Mouse (Mus musculus): ENCODE data around the gene Eral1. TPM values are rescaled to one million over a fixed set of nuclear protein-coding genes. Genes with fewer than 3 reads are reported as not detected.
A peak's percentile ranks its signal among the peaks of the same experiment; 100 is the strongest.

The Eral1 gene
- polyA plus RNA-seq, 1 experiment from 2014 or later: 35.2 TPM

- ATAC-seq: no peak
- Histone ChIP-seq H3K27ac (ENCODE audit: low read depth, low read length) (peak overlapping the region; percentile 88), H3K9ac (ENCODE audit: low read depth, low read length) (peak overlapping the region; percentile 78), H3K9me3 (ENCODE audit: control insufficient read depth, low read length) (no peaks in the 10 kb centered on the region), H3K27me3 (replicated peaks; ENCODE audit: control insufficient read depth, insufficient read depth, low read length) (no peaks in the 10 kb centered on the region), H3K36me3 (ENCODE audit: control insufficient read depth, insufficient read depth, low read length) (no peaks in the 10 kb centered on the region), H3K4me3 (ENCODE audit: low read length) (peak overlapping the region; percentile 76), H3K4me1 (ENCODE audit: control insufficient read depth, insufficient read depth, low read depth, low read length) (peaks cover 31% of the 10 kb centered on the region), H3K4me2 (ENCODE audit: low read length) (peak overlapping the region; percentile 64)
- WGBS: 7% methylated on average over 5 of the region's 5 CpGs
Measured at GRCm38 (mm10) chr11:78116146-78116410, 35.9 kb upstream of the Eral1 start.

GRCm38 (mm10) chr11:78115367-78116145 lies 35.4 kb upstream of the Eral1 start:
- peak overlapping the region; percentile 64 for H3K4me2 ChIP-seq (ENCODE audit: low read length)
- peaks cover 27% of the 10 kb centered on the region for H3K4me1 ChIP-seq (ENCODE audit: control insufficient read depth, insufficient read depth, low read depth, low read length)
- peak overlapping the region; percentile 88 for H3K27ac ChIP-seq (ENCODE audit: low read depth, low read length)
- no peaks in the 10 kb centered on the region for H3K9me3 ChIP-seq (ENCODE audit: control insufficient read depth, low read length)
- peak overlapping the region; percentile 78 for H3K9ac ChIP-seq (ENCODE audit: low read depth, low read length)
- no peaks in the 10 kb centered on the region for H3K27me3 ChIP-seq (replicated peaks; ENCODE audit: control insufficient read depth, insufficient read depth, low read length)
- peak overlapping the region; percentile 76 for H3K4me3 ChIP-seq (ENCODE audit: low read length)
- no peaks in the 10 kb centered on the region for H3K36me3 ChIP-seq (ENCODE audit: control insufficient read depth, insufficient read depth, low read length)
- under 1% methylated on average over 32 of the region's 37 CpGs for WGBS
- ATAC-seq: peak; percentile 99

GRCm38 (mm10) chr11:78114676-78115366 lies 34.6 kb upstream of the Eral1 start:
- Histone ChIP-seq H3K4me3 (ENCODE audit: low read length) (peak overlapping the region; percentile 76), H3K9me3 (ENCODE audit: control insufficient read depth, low read length) (no peaks in the 10 kb centered on the region), H3K9ac (ENCODE audit: low read depth, low read length) (peak overlapping the region; percentile 78), H3K4me2 (ENCODE audit: low read length) (peak overlapping the region; percentile 64), H3K36me3 (ENCODE audit: control insufficient read depth, insufficient read depth, low read length) (no peaks in the 10 kb centered on the region), H3K27me3 (replicated peaks; ENCODE audit: control insufficient read depth, insufficient read depth, low read length) (no peaks in the 10 kb centered on the region), H3K4me1 (ENCODE audit: control insufficient read depth, insufficient read depth, low read depth, low read length) (peaks cover 27% of the 10 kb centered on the region), H3K27ac (ENCODE audit: low read depth, low read length) (peak overlapping the region; percentile 76)
- WGBS: 10% methylated on average over 19 of the region's 19 CpGs
- ATAC-seq: no peak

- Histone ChIP-seq H3K27me3 (replicated peaks; ENCODE audit: control insufficient read depth, insufficient read depth, low read length) (no peaks in the 10 kb centered on the region), H3K27ac (ENCODE audit: low read depth, low read length) (no peak overlapping the region; the same call in 1 of the 2 replicates), H3K36me3 (ENCODE audit: control insufficient read depth, insufficient read depth, low read length) (no peaks in the 10 kb centered on the region), H3K9ac (ENCODE audit: low read depth, low read length) (no peak overlapping the region), H3K4me3 (ENCODE audit: low read length) (no peak overlapping the region), H3K4me1 (ENCODE audit: control insufficient read depth, insufficient read depth, low read depth, low read length) (peaks cover 25% of the 10 kb centered on the region), H3K4me2 (ENCODE audit: low read length) (no peak overlapping the region), H3K9me3 (ENCODE audit: control insufficient read depth, low read length) (no peaks in the 10 kb centered on the region)
- ATAC-seq: no peak
- WGBS: 50% methylated on average over 2 of the region's 2 CpGs
Measured at GRCm38 (mm10) chr11:78113616-78114015, 33.4 kb upstream of the Eral1 start.

GRCm38 (mm10) chr11:78104501-78104900 lies 24.3 kb upstream of the Eral1 start:
- H3K4me3 ChIP-seq (ENCODE audit: low read length): no peak overlapping the region
- no peaks in the 10 kb centered on the region; the same call in 1 of the 2 replicates for H3K9me3 ChIP-seq (ENCODE audit: control insufficient read depth, low read length)
- H3K36me3 ChIP-seq (ENCODE audit: control insufficient read depth, insufficient read depth, low read length): no peaks in the 10 kb centered on the region; the same call in 1 of the 2 replicates
- 95% methylated on average over 5 of the region's 5 CpGs for WGBS
- no peak for ATAC-seq
- no peaks in the 10 kb centered on the region for H3K27me3 ChIP-seq (replicated peaks; ENCODE audit: control insufficient read depth, insufficient read depth, low read length)
- H3K4me1 ChIP-seq (ENCODE audit: control insufficient read depth, insufficient read depth, low read depth, low read length): no peaks in the 10 kb centered on the region
- no peak overlapping the region for H3K9ac ChIP-seq (ENCODE audit: low read depth, low read length)
- no peak overlapping the region for H3K4me2 ChIP-seq (ENCODE audit: low read length)
- no peak overlapping the region for H3K27ac ChIP-seq (ENCODE audit: low read depth, low read length)

GRCm38 (mm10) chr11:78102958-78103747 lies 23.0 kb upstream of the Eral1 start:
- no peaks in the 10 kb centered on the region; the same call in 1 of the 2 replicates for H3K36me3 ChIP-seq (ENCODE audit: control insufficient read depth, insufficient read depth, low read length)
- 74% methylated on average over 5 of the region's 5 CpGs for WGBS
- no peak overlapping the region for H3K4me3 ChIP-seq (ENCODE audit: low read length)
- no peak overlapping the region for H3K9ac ChIP-seq (ENCODE audit: low read depth, low read length)
- no peak for ATAC-seq
- H3K9me3 ChIP-seq (ENCODE audit: control insufficient read depth, low read length): no peaks in the 10 kb centered on the region; the same call in 1 of the 2 replicates
- no peaks in the 10 kb centered on the region for H3K27me3 ChIP-seq (replicated peaks; ENCODE audit: control insufficient read depth, insufficient read depth, low read length)
- no peak overlapping the region for H3K27ac ChIP-seq (ENCODE audit: low read depth, low read length)
- no peak overlapping the region for H3K4me2 ChIP-seq (ENCODE audit: low read length)
- H3K4me1 ChIP-seq (ENCODE audit: control insufficient read depth, insufficient read depth, low read depth, low read length): no peaks in the 10 kb centered on the region

- Histone ChIP-seq H3K27ac (ENCODE audit: low read depth, low read length) (no peak overlapping the region), H3K4me3 (ENCODE audit: low read length) (no peak overlapping the region), H3K9me3 (ENCODE audit: control insufficient read depth, low read length) (no peaks in the 10 kb centered on the region), H3K4me2 (ENCODE audit: low read length) (no peak overlapping the region), H3K4me1 (ENCODE audit: control insufficient read depth, insufficient read depth, low read depth, low read length) (peaks cover 3% of the 10 kb centered on the region), H3K9ac (ENCODE audit: low read depth, low read length) (no peak overlapping the region), H3K27me3 (replicated peaks; ENCODE audit: control insufficient read depth, insufficient read depth, low read length) (no peaks in the 10 kb centered on the region), H3K36me3 (ENCODE audit: control insufficient read depth, insufficient read depth, low read length) (no peaks in the 10 kb centered on the region)
- 85% methylated on average over 5 of the region's 5 CpGs for WGBS
- ATAC-seq: no peak
Measured at GRCm38 (mm10) chr11:78102142-78102541, 22.0 kb upstream of the Eral1 start.

- H3K27me3 ChIP-seq (replicated peaks; ENCODE audit: control insufficient read depth, insufficient read depth, low read length): no peaks in the 10 kb centered on the region
- no peak overlapping the region for H3K27ac ChIP-seq (ENCODE audit: low read depth, low read length)
- no peak for ATAC-seq
- WGBS: 94% methylated on average over 11 of the region's 11 CpGs
- H3K4me1 ChIP-seq (ENCODE audit: control insufficient read depth, insufficient read depth, low read depth, low read length): peaks cover 13% of the 10 kb centered on the region
- H3K9me3 ChIP-seq (ENCODE audit: control insufficient read depth, low read length): no peaks in the 10 kb centered on the region
- H3K36me3 ChIP-seq (ENCODE audit: control insufficient read depth, insufficient read depth, low read length): no peaks in the 10 kb centered on the region
- no peak overlapping the region for H3K9ac ChIP-seq (ENCODE audit: low read depth, low read length)
- no peak overlapping the region for H3K4me2 ChIP-seq (ENCODE audit: low read length)
- H3K4me3 ChIP-seq (ENCODE audit: low read length): no peak overlapping the region
Measured at GRCm38 (mm10) chr11:78100746-78101145, 20.6 kb upstream of the Eral1 start.

GRCm38 (mm10) chr11:78097077-78097476 lies 16.9 kb upstream of the Eral1 start:
- Histone ChIP-seq H3K4me3 (ENCODE audit: low read length) (peak overlapping the region; percentile 21; the same call in 1 of the 2 replicates), H3K4me2 (ENCODE audit: low read length) (peak overlapping the region; percentile 61), H3K36me3 (ENCODE audit: control insufficient read depth, insufficient read depth, low read length) (no peaks in the 10 kb centered on the region), H3K4me1 (ENCODE audit: control insufficient read depth, insufficient read depth, low read depth, low read length) (peaks cover 16% of the 10 kb centered on the region), H3K27me3 (replicated peaks; ENCODE audit: control insufficient read depth, insufficient read depth, low read length) (no peaks in the 10 kb centered on the region), H3K9me3 (ENCODE audit: control insufficient read depth, low read length) (no peaks in the 10 kb centered on the region), H3K9ac (ENCODE audit: low read depth, low read length) (peak overlapping the region; percentile 24), H3K27ac (ENCODE audit: low read depth, low read length) (no peak overlapping the region)
- no peak for ATAC-seq
- 41% methylated on average over 3 of the region's 3 CpGs for WGBS

Data from hindbrain, embryonic 16.5 days (tissue).